Mouse (Mus musculus) megakaryocyte, embryonic 14.5 days (primary cell): ENCODE measurements around the gene Krt10.

Source experiments
- FLI1 ChIP-seq: IDR thresholded peaks from 2 replicates; pipeline ENCODE4 v1.6.1; 2012; ENCODE audit warnings: low read length, inconsistent platforms, mixed read lengths
- GATA1 ChIP-seq: IDR thresholded peaks from 3 replicates; pipeline ENCODE4 v1.6.1; 2012; ENCODE audit warnings: mixed read lengths, low read length, inconsistent platforms, borderline replicate concordance

GRCm38 (mm10) chr11:99351004-99351403 lies 38.2 kb downstream of the Krt10 start, which contains the start of gene Krt27:
- TF ChIP-seq GATA1, result no peak
- no peak for TF ChIP-seq FLI1
